ENCODE assay signal across 9 mouse cellular contexts in the genomic region with DNA sequence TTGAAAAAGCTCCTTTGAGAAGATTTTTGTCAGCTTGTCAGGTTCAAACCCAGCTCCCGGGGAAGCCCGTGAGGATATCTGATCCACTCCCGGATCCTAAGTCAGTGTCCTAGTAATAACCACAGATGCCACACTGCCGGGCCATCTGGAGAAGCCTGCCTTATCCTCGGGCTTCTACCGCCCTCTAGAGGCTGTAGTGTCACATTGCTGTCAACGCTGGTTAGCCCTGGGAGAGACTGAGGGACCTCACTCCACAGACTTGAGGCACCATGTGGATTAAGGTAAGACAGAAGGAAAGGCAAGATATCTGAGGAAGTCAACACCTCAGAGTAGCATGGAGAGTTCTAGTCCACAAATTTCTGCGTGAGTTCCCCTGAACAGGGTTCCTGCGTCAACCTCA.
A peak's percentile ranks its signal among the peaks of the same experiment; 100 is the strongest.
DNase-seq lines count a peak whose midpoint lies in the region; ATAC-seq lines count a peak whose summit lies in the region.
"Had no signal": no experiment of that assay in that cellular context is flagged by ENCODE, and none has a peak within 500 bp of the region (broad histone marks: within the 10 kb centered on the region; RNA-seq: fewer than 3 reads in every experiment).

No protein-coding gene starts in this region.

- peak; percentile 20 for DNase-seq in WW6 (ENCODE audit: low read depth, low spot score)
- DNase-seq in cerebellum, postnatal 14 days, result peak; percentile 89 to 91
- DNase-seq in gastrocnemius, adult 18-20 months (ENCODE audit: low spot score), result peak; percentile 85
- DNase-seq in layer of hippocampus, postnatal 25 days (ENCODE audit: extremely low spot score in 1 of 2, low spot score in 1 of 2), result peak; percentile 65 to 74
- peak; percentile 71 to 80 for DNase-seq in lung, postnatal 4 days
- DNase-seq in right cerebral cortex, adult 2 months (ENCODE audit: low spot score in 2 of 2), result peak; percentile 82 to 87
- peak; percentile 51 to 63 for DNase-seq in urinary bladder, postnatal 36 days (ENCODE audit: low spot score in 2 of 2)

- H3K9me3 ChIP-seq in hindbrain, embryonic 15.5 days, result no peaks in the 10 kb centered on the region
- H3K9me3 ChIP-seq: stomach, embryonic 15.5 days had no signal

- no peak overlapping the region for H3K4me2 ChIP-seq in hindbrain, embryonic 15.5 days
- H3K4me2 ChIP-seq: stomach, embryonic 15.5 days had no signal

- no peaks in the 10 kb centered on the region for H3K4me1 ChIP-seq in hindbrain, embryonic 15.5 days (replicated peaks)
- H3K4me1 ChIP-seq: stomach, embryonic 15.5 days had no signal

- peak; percentile 92 for ATAC-seq in hindbrain, embryonic 15.5 days (ENCODE audit: low FRiP score, low read depth)

- H3K27ac ChIP-seq in hindbrain, embryonic 15.5 days (replicated peaks), result no peak overlapping the region
- H3K27ac ChIP-seq: stomach, embryonic 15.5 days had no signal

- WGBS in hindbrain, embryonic 15.5 days, result 9% methylated on average over 9 of the region's 9 CpGs

- no peaks in the 10 kb centered on the region for H3K27me3 ChIP-seq in hindbrain, embryonic 15.5 days
- H3K27me3 ChIP-seq: stomach, embryonic 15.5 days had no signal

- no peak overlapping the region for H3K4me3 ChIP-seq in hindbrain, embryonic 15.5 days
- H3K4me3 ChIP-seq: stomach, embryonic 15.5 days had no signal

- no peak overlapping the region for H3K9ac ChIP-seq in hindbrain, embryonic 15.5 days
- H3K9ac ChIP-seq: stomach, embryonic 15.5 days had no signal

- H3K36me3 ChIP-seq in hindbrain, embryonic 15.5 days, result no peaks in the 10 kb centered on the region
- H3K36me3 ChIP-seq: stomach, embryonic 15.5 days had no signal

Comparison
In these comparisons a context has a peak if more than half of its experiments do, and no peak if none do; other contexts are left out.
1. DNase-seq: peak in every context shown above with its lines; median percentile 90 in cerebellum, postnatal 14 days; 85 in gastrocnemius, adult 18-20 months; 84 in right cerebral cortex, adult 2 months; 76 in lung, postnatal 4 days; 70 in layer of hippocampus, postnatal 25 days; 57 in urinary bladder, postnatal 36 days; 20 in WW6.